ENCODE assay signal across 24 mouse cellular contexts in the genomic region with DNA sequence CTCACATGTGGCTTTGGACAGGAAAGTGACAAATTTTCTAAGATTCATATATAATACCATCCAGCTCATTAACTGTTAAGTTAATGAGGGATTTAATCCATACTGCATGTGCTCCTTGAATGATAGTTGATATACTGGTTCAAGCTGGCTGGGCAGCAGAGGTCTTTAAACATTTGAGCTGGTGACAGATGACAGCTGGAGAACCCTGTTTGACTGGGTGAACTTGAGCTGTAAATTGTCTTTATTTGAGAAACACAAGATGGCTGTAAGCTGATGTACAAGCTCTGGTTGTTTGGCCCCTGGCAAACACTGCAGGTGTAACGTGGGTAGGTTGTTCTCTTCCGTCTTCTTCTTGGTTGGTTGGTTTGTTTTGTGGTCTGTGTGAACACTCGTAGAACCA. TPM values are rescaled to one million over a fixed set of nuclear protein-coding genes. Genes with fewer than 3 reads are reported as not detected.
DNase-seq lines count a peak whose midpoint lies in the region; ATAC-seq and TF ChIP-seq lines count a peak whose summit lies in the region.
"Had no signal": no experiment of that assay in that cellular context is flagged by ENCODE, and none has a peak within 500 bp of the region (broad histone marks: within the 10 kb centered on the region; RNA-seq: fewer than 3 reads in every experiment).

No protein-coding gene starts in this region.

- H3K4me2 ChIP-seq in embryonic facial prominence, embryonic 14.5 days (ENCODE audit: low read depth, low read length) = no peak overlapping the region
- no peak overlapping the region for H3K4me2 ChIP-seq in kidney, embryonic 14.5 days (replicated peaks; ENCODE audit: low read depth, low read length)
- no peak overlapping the region for H3K4me2 ChIP-seq in kidney, postnatal 0 days (ENCODE audit: low read length)
- H3K4me2 ChIP-seq in stomach, embryonic 16.5 days (ENCODE audit: low read depth, low read length) = no peak overlapping the region
- no peak overlapping the region for H3K4me2 ChIP-seq in stomach, postnatal 0 days (replicated peaks; ENCODE audit: low read depth)
- H3K4me2 ChIP-seq: embryonic facial prominence, embryonic 12.5 days; forebrain, embryonic 12.5 days; forebrain, embryonic 15.5 days; heart, embryonic 11.5 days; hindbrain, embryonic 12.5 days; hindbrain, embryonic 15.5 days had no signal

- peaks cover 68% of the 10 kb centered on the region for H3K36me3 ChIP-seq in embryonic facial prominence, embryonic 14.5 days (ENCODE audit: control insufficient read depth, insufficient read depth, low read length)
- H3K36me3 ChIP-seq in embryonic facial prominence, embryonic 10.5 days (replicated peaks) = peaks cover 84% of the 10 kb centered on the region
- H3K36me3 ChIP-seq in kidney, embryonic 14.5 days (ENCODE audit: control insufficient read depth, insufficient read depth, low read length) = peaks cover 53% of the 10 kb centered on the region
- peaks cover 45% of the 10 kb centered on the region for H3K36me3 ChIP-seq in kidney, postnatal 0 days (ENCODE audit: insufficient read depth, low read length)
- H3K36me3 ChIP-seq in stomach, embryonic 16.5 days (ENCODE audit: control insufficient read depth, insufficient read depth, low read length) = peaks cover 11% of the 10 kb centered on the region; the same call in 1 of the 2 replicates
- peaks cover 16% of the 10 kb centered on the region; the same call in 1 of the 2 replicates for H3K36me3 ChIP-seq in stomach, postnatal 0 days (ENCODE audit: control insufficient read depth, insufficient read depth, low read length)

- no peak overlapping the region for H3K9ac ChIP-seq in embryonic facial prominence, embryonic 14.5 days (ENCODE audit: low read depth, low read length)
- no peak overlapping the region for H3K9ac ChIP-seq in kidney, embryonic 14.5 days (ENCODE audit: low read depth, low read length)
- H3K9ac ChIP-seq in kidney, postnatal 0 days (ENCODE audit: low read depth, low read length) = no peak overlapping the region
- no peak overlapping the region for H3K9ac ChIP-seq in stomach, embryonic 16.5 days (ENCODE audit: low read length)
- H3K9ac ChIP-seq in stomach, postnatal 0 days (ENCODE audit: low read length) = no peak overlapping the region
- H3K9ac ChIP-seq: embryonic facial prominence, embryonic 12.5 days; forebrain, embryonic 12.5 days; forebrain, embryonic 15.5 days; hindbrain, embryonic 12.5 days; hindbrain, embryonic 15.5 days had no signal

- no peak for TF ChIP-seq CTCF in kidney, postnatal 0 days (IDR thresholded peaks at IDR 0.05; ENCODE audit: low read depth)
- TF ChIP-seq CTCF in stomach, postnatal 0 days (IDR thresholded peaks at IDR 0.05; ENCODE audit: low read depth) = no peak

- H3K27ac ChIP-seq in embryonic facial prominence, embryonic 14.5 days (replicated peaks; ENCODE audit: low read depth, low read length) = no peak overlapping the region
- no peak overlapping the region for H3K27ac ChIP-seq in embryonic facial prominence, embryonic 10.5 days (replicated peaks)
- H3K27ac ChIP-seq in kidney, embryonic 14.5 days (ENCODE audit: low read depth, low read length) = no peak overlapping the region
- H3K27ac ChIP-seq in kidney, postnatal 0 days = no peak overlapping the region
- H3K27ac ChIP-seq in stomach, embryonic 16.5 days (ENCODE audit: low read length) = peak overlapping the region; percentile 20; the same call in 1 of the 2 replicates
- no peak overlapping the region for H3K27ac ChIP-seq in stomach, postnatal 0 days (replicated peaks)
- H3K27ac ChIP-seq: embryonic facial prominence, embryonic 12.5 days; forebrain, embryonic 12.5 days; forebrain, embryonic 15.5 days; hindbrain, embryonic 12.5 days; hindbrain, embryonic 15.5 days had no signal

- H3K4me3 ChIP-seq in embryonic facial prominence, embryonic 14.5 days (ENCODE audit: low read depth, low read length) = no peak overlapping the region
- H3K4me3 ChIP-seq in embryonic facial prominence, embryonic 10.5 days = no peak overlapping the region
- no peak overlapping the region for H3K4me3 ChIP-seq in kidney, embryonic 14.5 days (ENCODE audit: low read length)
- no peak overlapping the region for H3K4me3 ChIP-seq in kidney, postnatal 0 days (replicated peaks; ENCODE audit: low read depth, low read length)
- no peak overlapping the region for H3K4me3 ChIP-seq in stomach, embryonic 16.5 days (replicated peaks; ENCODE audit: low read length)
- H3K4me3 ChIP-seq in stomach, postnatal 0 days (ENCODE audit: low read depth, low read length) = no peak overlapping the region
- H3K4me3 ChIP-seq: embryonic facial prominence, embryonic 12.5 days; erythroblast, embryonic 14.5 days; forebrain, embryonic 12.5 days; forebrain, embryonic 15.5 days; hindbrain, embryonic 12.5 days; hindbrain, embryonic 15.5 days had no signal

- H3K27me3 ChIP-seq in embryonic facial prominence, embryonic 14.5 days (replicated peaks; ENCODE audit: control insufficient read depth, insufficient read depth, low read length) = no peaks in the 10 kb centered on the region
- no peaks in the 10 kb centered on the region for H3K27me3 ChIP-seq in embryonic facial prominence, embryonic 10.5 days (replicated peaks; ENCODE audit: low read depth, poor library complexity, severe bottlenecking)
- no peaks in the 10 kb centered on the region for H3K27me3 ChIP-seq in kidney, embryonic 14.5 days (ENCODE audit: control insufficient read depth, insufficient read depth, low read length)
- no peaks in the 10 kb centered on the region for H3K27me3 ChIP-seq in kidney, postnatal 0 days (ENCODE audit: insufficient read depth, low read length)
- H3K27me3 ChIP-seq in stomach, embryonic 16.5 days (ENCODE audit: control insufficient read depth, insufficient read depth, low read length) = no peaks in the 10 kb centered on the region
- H3K27me3 ChIP-seq in stomach, postnatal 0 days (ENCODE audit: control insufficient read depth, insufficient read depth, low read length) = no peaks in the 10 kb centered on the region
- H3K27me3 ChIP-seq: embryonic facial prominence, embryonic 12.5 days; forebrain, embryonic 12.5 days; forebrain, embryonic 15.5 days; hindbrain, embryonic 12.5 days; hindbrain, embryonic 15.5 days; Patski had no signal

- ATAC-seq in embryonic facial prominence, embryonic 14.5 days (ENCODE audit: low read depth) = peak; percentile 10; the same call in 1 of the 2 replicates
- ATAC-seq in kidney, embryonic 14.5 days (ENCODE audit: low FRiP score, low TSS enrichment) = peak; percentile 74
- ATAC-seq in kidney, postnatal 0 days (replicated peaks; ENCODE audit: low FRiP score, low read depth) = no peak
- ATAC-seq in stomach, embryonic 16.5 days (ENCODE audit: insufficient read depth, low FRiP score) = no peak
- ATAC-seq in stomach, postnatal 0 days (ENCODE audit: low FRiP score, low TSS enrichment) = no peak
- ATAC-seq: forebrain, embryonic 15.5 days; Patski had no signal

- no peak for TF ChIP-seq EP300 in stomach, postnatal 0 days (optimal IDR thresholded peaks at IDR 0.05)

- no peaks in the 10 kb centered on the region for H3K4me1 ChIP-seq in embryonic facial prominence, embryonic 14.5 days (ENCODE audit: control insufficient read depth, insufficient read depth, low read length)
- H3K4me1 ChIP-seq in embryonic facial prominence, embryonic 10.5 days = peaks cover 4% of the 10 kb centered on the region; the same call in 1 of the 2 replicates
- no peaks in the 10 kb centered on the region for H3K4me1 ChIP-seq in kidney, embryonic 14.5 days (ENCODE audit: control insufficient read depth, insufficient read depth, low read length)
- H3K4me1 ChIP-seq in kidney, postnatal 0 days (replicated peaks; ENCODE audit: insufficient read depth, low read length) = no peaks in the 10 kb centered on the region; the same call in 1 of the 2 replicates
- peaks cover 5% of the 10 kb centered on the region; the same call in 1 of the 2 replicates for H3K4me1 ChIP-seq in stomach, embryonic 16.5 days (ENCODE audit: control insufficient read depth, insufficient read depth, low read length)
- no peaks in the 10 kb centered on the region for H3K4me1 ChIP-seq in stomach, postnatal 0 days (replicated peaks; ENCODE audit: control insufficient read depth, insufficient read depth)
- H3K4me1 ChIP-seq: forebrain, embryonic 12.5 days; forebrain, embryonic 15.5 days; hindbrain, embryonic 12.5 days; hindbrain, embryonic 15.5 days had no signal

- WGBS in embryonic facial prominence, embryonic 14.5 days = 81% methylated on average over 3 of the region's 3 CpGs
- WGBS in embryonic facial prominence, embryonic 10.5 days = 88% methylated on average over 3 of the region's 3 CpGs
- WGBS in kidney, embryonic 14.5 days = 51% methylated on average over 3 of the region's 3 CpGs
- 53% methylated on average over 3 of the region's 3 CpGs for WGBS in kidney, postnatal 0 days
- 65% methylated on average over 3 of the region's 3 CpGs for WGBS in stomach, embryonic 16.5 days
- WGBS in stomach, postnatal 0 days = 61% methylated on average over 3 of the region's 3 CpGs

- H3K9me3 ChIP-seq in embryonic facial prominence, embryonic 14.5 days (ENCODE audit: control insufficient read depth, low read length) = no peaks in the 10 kb centered on the region
- H3K9me3 ChIP-seq in embryonic facial prominence, embryonic 10.5 days = no peaks in the 10 kb centered on the region
- no peaks in the 10 kb centered on the region for H3K9me3 ChIP-seq in kidney, embryonic 14.5 days (ENCODE audit: control insufficient read depth, low read length)
- H3K9me3 ChIP-seq in kidney, postnatal 0 days (replicated peaks; ENCODE audit: low read length) = no peaks in the 10 kb centered on the region
- no peaks in the 10 kb centered on the region for H3K9me3 ChIP-seq in stomach, embryonic 16.5 days (replicated peaks; ENCODE audit: control insufficient read depth, low read length)
- no peaks in the 10 kb centered on the region for H3K9me3 ChIP-seq in stomach, postnatal 0 days (ENCODE audit: control insufficient read depth, low read length)
- H3K9me3 ChIP-seq: embryonic facial prominence, embryonic 12.5 days; forebrain, embryonic 12.5 days; forebrain, embryonic 15.5 days; G1E; hindbrain, embryonic 12.5 days; hindbrain, embryonic 15.5 days had no signal

- peak; percentile 55 for DNase-seq in embryonic facial prominence, embryonic 14.5 days (ENCODE audit: low spot score)
- DNase-seq in embryonic facial prominence, embryonic 10.5 days (ENCODE audit: low spot score) = no peak
- no peak for DNase-seq in kidney, postnatal 4 days
- DNase-seq in kidney, postnatal 0 days (ENCODE audit: low spot score) = peak; percentile 82
- no peak for DNase-seq in kidney, adult 18-20 months
- no peak for DNase-seq in stomach, postnatal 0 days (ENCODE audit: low spot score)
- DNase-seq: adrenal gland, postnatal 10 days; adrenal gland, postnatal 36 days; cerebellum, adult 18-20 months; cerebellum, adult 9-10 months; cerebellum, postnatal 14 days; gastrocnemius, postnatal 10 days; heart, adult 11 months had no signal

RNA-seq across cellular contexts. Expression of a gene that starts 22.2 kb away (rescaled TPM):
- polyA plus RNA-seq in embryonic facial prominence, embryonic 14.5 days (2014; fragmentation: Nextera tagmentation; extraction: Ambion mirVana) = 22.5 and 24.4 TPM in 2 replicates
- 26.2 and 27.2 TPM in 2 replicates for polyA plus RNA-seq in embryonic facial prominence, embryonic 10.5 days (2016; fragmentation: Nextera tagmentation; extraction: Ambion mirVana)
- 21.0 and 26.7 TPM in 2 replicates for polyA plus RNA-seq in kidney, embryonic 14.5 days (2014; fragmentation: Nextera tagmentation; extraction: Ambion mirVana)
- 28.1 and 31.8 TPM in 2 replicates for polyA plus RNA-seq in kidney, postnatal 0 days (2015; fragmentation: Nextera tagmentation; extraction: Ambion mirVana)
- polyA plus RNA-seq in stomach, embryonic 16.5 days (2015; fragmentation: Nextera tagmentation; extraction: Ambion mirVana) = 34.5 and 38.8 TPM in 2 replicates
- polyA plus RNA-seq in stomach, postnatal 0 days (2015; fragmentation: Nextera tagmentation; extraction: Ambion mirVana) = 33.0 and 33.6 TPM in 2 replicates

RNA-seq across cellular contexts. Expression of a gene that starts 23.1 kb away (rescaled TPM):
- 40.6 and 44.7 TPM in 2 replicates for polyA plus RNA-seq in embryonic facial prominence, embryonic 14.5 days (2014; fragmentation: Nextera tagmentation; extraction: Ambion mirVana)
- polyA plus RNA-seq in embryonic facial prominence, embryonic 10.5 days (2016; fragmentation: Nextera tagmentation; extraction: Ambion mirVana) = 37.7 and 39.1 TPM in 2 replicates
- polyA plus RNA-seq in kidney, embryonic 14.5 days (2014; fragmentation: Nextera tagmentation; extraction: Ambion mirVana) = 42.2 and 45.9 TPM in 2 replicates
- 33.6 and 41.1 TPM in 2 replicates for polyA plus RNA-seq in kidney, postnatal 0 days (2015; fragmentation: Nextera tagmentation; extraction: Ambion mirVana)
- 31.8 and 36.6 TPM in 2 replicates for polyA plus RNA-seq in stomach, embryonic 16.5 days (2015; fragmentation: Nextera tagmentation; extraction: Ambion mirVana)
- 33.2 and 34.4 TPM in 2 replicates for polyA plus RNA-seq in stomach, postnatal 0 days (2015; fragmentation: Nextera tagmentation; extraction: Ambion mirVana)

RNA-seq across cellular contexts. Expression of a gene that starts 49.1 kb away (rescaled TPM):
- 5.8 and 6.5 TPM in 2 replicates for polyA plus RNA-seq in embryonic facial prominence, embryonic 14.5 days (2014; fragmentation: Nextera tagmentation; extraction: Ambion mirVana)
- 4.7 and 5.1 TPM in 2 replicates for polyA plus RNA-seq in embryonic facial prominence, embryonic 10.5 days (2016; fragmentation: Nextera tagmentation; extraction: Ambion mirVana)
- polyA plus RNA-seq in kidney, embryonic 14.5 days (2014; fragmentation: Nextera tagmentation; extraction: Ambion mirVana) = 2.2 and 4.3 TPM in 2 replicates
- 4.0 and 4.2 TPM in 2 replicates for polyA plus RNA-seq in kidney, postnatal 0 days (2015; fragmentation: Nextera tagmentation; extraction: Ambion mirVana)
- polyA plus RNA-seq in stomach, embryonic 16.5 days (2015; fragmentation: Nextera tagmentation; extraction: Ambion mirVana) = 5.5 and 5.7 TPM in 2 replicates
- 2.3 and 2.4 TPM in 2 replicates for polyA plus RNA-seq in stomach, postnatal 0 days (2015; fragmentation: Nextera tagmentation; extraction: Ambion mirVana)

Comparison
In these comparisons a context has a peak if more than half of its experiments do, and no peak if none do; other contexts are left out.
1. ATAC-seq: peak in embryonic facial prominence, embryonic 14.5 days (single experiment) and kidney, embryonic 14.5 days (single experiment); none in kidney, postnatal 0 days (single experiment), stomach, embryonic 16.5 days (single experiment) and stomach, postnatal 0 days (single experiment).
2. DNase-seq: peak in embryonic facial prominence, embryonic 14.5 days (single experiment) and kidney, postnatal 0 days (single experiment); none in embryonic facial prominence, embryonic 10.5 days (single experiment), kidney, postnatal 4 days (0 of 2), kidney, adult 18-20 months (single experiment) and stomach, postnatal 0 days (single experiment).